Mouse (Mus musculus) heart, postnatal 0 days (tissue): ENCODE results near the gene Map2k6.

Source experiments
- CTCF ChIP-seq: IDR thresholded peaks from 2 replicates; pipeline ENCODE4 v1.5.1; 2016; ENCODE audit warnings: antibody characterized with exemption, control low read depth, low read depth
- EP300 ChIP-seq: IDR thresholded peaks from 2 replicates; pipeline ENCODE4 v1.6.1; 2016; ENCODE audit warnings: antibody characterized with exemption, low read depth

GRCm38 (mm10) chr11:110450758-110451121 is 51.8 kb downstream of the Map2k6 start:
- TF ChIP-seq EP300 (no peak), CTCF (no peak)
